11 mouse cellular contexts compared by ENCODE assay signal in genomic region chr7:16999233-16999632, GRCm38 (mm10). TPM values are rescaled to one million over a fixed set of nuclear protein-coding genes. Genes with fewer than 3 reads are reported as not detected.
DNase-seq lines count a peak whose midpoint lies in the region; ATAC-seq and TF ChIP-seq lines count a peak whose summit lies in the region.
"Had no signal": no experiment of that assay in that cellular context is flagged by ENCODE, and none has a peak within 500 bp of the region (broad histone marks: within the 10 kb centered on the region; RNA-seq: fewer than 3 reads in every experiment).

No protein-coding gene starts in this region.

- TF ChIP-seq POLR2A in heart, adult 2 months (IDR thresholded peaks at IDR 0.05; ENCODE audit: insufficient read depth, low read depth, low read length) = no peak

- H3K4me1 ChIP-seq in heart, adult 2 months (ENCODE audit: control insufficient read depth, insufficient read depth, low read length) = peaks cover 12% of the 10 kb centered on the region
- peaks cover 6% of the 10 kb centered on the region for H3K4me1 ChIP-seq in hindbrain, embryonic 16.5 days (ENCODE audit: control insufficient read depth, insufficient read depth, low read depth, low read length)
- peaks cover 31% of the 10 kb centered on the region for H3K4me1 ChIP-seq in hindbrain, embryonic 13.5 days (replicated peaks)
- peaks cover 23% of the 10 kb centered on the region for H3K4me1 ChIP-seq in liver, embryonic 16.5 days (ENCODE audit: control insufficient read depth, low read depth, low read length)

- H3K9me3 ChIP-seq in hindbrain, embryonic 16.5 days (ENCODE audit: control insufficient read depth, low read length) = no peaks in the 10 kb centered on the region
- H3K9me3 ChIP-seq in hindbrain, embryonic 13.5 days = no peaks in the 10 kb centered on the region
- H3K9me3 ChIP-seq in liver, embryonic 16.5 days (replicated peaks; ENCODE audit: control insufficient read depth, low read length) = no peaks in the 10 kb centered on the region
- H3K9me3 ChIP-seq: embryonic facial prominence, embryonic 15.5 days; limb, embryonic 10.5 days; midbrain, embryonic 15.5 days had no signal

- no peak overlapping the region for H3K9ac ChIP-seq in heart, adult 2 months (ENCODE audit: low read depth, low read length)
- no peak overlapping the region for H3K9ac ChIP-seq in hindbrain, embryonic 16.5 days (ENCODE audit: low read depth, low read length)
- H3K9ac ChIP-seq in hindbrain, embryonic 13.5 days = no peak overlapping the region
- no peak overlapping the region for H3K9ac ChIP-seq in liver, embryonic 16.5 days (ENCODE audit: low read depth, low read length)
- H3K9ac ChIP-seq: embryonic facial prominence, embryonic 15.5 days; midbrain, embryonic 15.5 days had no signal

- H3K36me3 ChIP-seq in heart, adult 2 months (ENCODE audit: control insufficient read depth, insufficient read depth, low read length) = no peaks in the 10 kb centered on the region
- peaks cover under 1% of the 10 kb centered on the region; the same call in 1 of the 2 replicates for H3K36me3 ChIP-seq in hindbrain, embryonic 16.5 days (ENCODE audit: control insufficient read depth, insufficient read depth, low read length)
- peaks cover 8% of the 10 kb centered on the region for H3K36me3 ChIP-seq in hindbrain, embryonic 13.5 days
- no peaks in the 10 kb centered on the region for H3K36me3 ChIP-seq in liver, embryonic 16.5 days (ENCODE audit: control insufficient read depth, insufficient read depth)
- H3K36me3 ChIP-seq: midbrain, embryonic 15.5 days had no signal

- peak; percentile 6; the same call in 1 of the 2 replicates for ATAC-seq in hindbrain, embryonic 16.5 days
- no peak for ATAC-seq in hindbrain, embryonic 13.5 days (ENCODE audit: low FRiP score)
- ATAC-seq in liver, embryonic 16.5 days (ENCODE audit: low read depth) = peak; percentile 63

- no peak for TF ChIP-seq CTCF in heart, adult 2 months (IDR thresholded peaks at IDR 0.05)

- intact Hi-C loops in heart, adult 2 months (cut with DNase I) = no loop called here
- intact Hi-C loops in heart, postnatal 10 days (cut with DNase I) = loop anchor here (2.0 kb wide), 1 partner anchor 48 kb away; no protein-coding TSS in a partner anchor

- H3K4me3 ChIP-seq in heart, adult 2 months = no peak overlapping the region
- no peak overlapping the region for H3K4me3 ChIP-seq in hindbrain, embryonic 16.5 days (ENCODE audit: low read length)
- H3K4me3 ChIP-seq in hindbrain, embryonic 13.5 days = no peak overlapping the region
- no peak overlapping the region; the same call in 1 of the 2 replicates for H3K4me3 ChIP-seq in liver, embryonic 16.5 days (ENCODE audit: low read depth, low read length)
- H3K4me3 ChIP-seq: embryonic facial prominence, embryonic 15.5 days; limb, embryonic 10.5 days; midbrain, embryonic 15.5 days had no signal

- H3K27me3 ChIP-seq in heart, adult 2 months (ENCODE audit: control insufficient read depth, insufficient read depth, low read length) = no peaks in the 10 kb centered on the region
- no peaks in the 10 kb centered on the region for H3K27me3 ChIP-seq in hindbrain, embryonic 16.5 days (replicated peaks; ENCODE audit: control insufficient read depth, insufficient read depth, low read length)
- H3K27me3 ChIP-seq in hindbrain, embryonic 13.5 days = peaks cover 8% of the 10 kb centered on the region; the same call in 1 of the 2 replicates
- H3K27me3 ChIP-seq in liver, embryonic 16.5 days (ENCODE audit: control insufficient read depth, insufficient read depth, low read depth, low read length) = peaks cover 5% of the 10 kb centered on the region
- H3K27me3 ChIP-seq: embryonic facial prominence, embryonic 15.5 days; midbrain, embryonic 15.5 days had no signal

- no peak for TF ChIP-seq EP300 in heart, adult 2 months (IDR thresholded peaks at IDR 0.05; ENCODE audit: insufficient read depth, low read depth, low read length)

- no peak for DNase-seq in heart, adult 2 months
- DNase-seq in heart, postnatal 10 days = no peak
- peak; percentile 20 for DNase-seq in c-Kit-negative CD71-positive TER-119-positive erythroid progenitor cells, embryonic 14.5 days (ENCODE audit: low read depth, low spot score)
- DNase-seq in urinary bladder, postnatal 4 days (ENCODE audit: low spot score in 2 of 2) = no peak
- DNase-seq in cerebellum, adult 11-12 months = no peak

- no peak overlapping the region for H3K4me2 ChIP-seq in hindbrain, embryonic 16.5 days (ENCODE audit: low read length)
- no peak overlapping the region for H3K4me2 ChIP-seq in hindbrain, embryonic 13.5 days
- H3K4me2 ChIP-seq in liver, embryonic 16.5 days (ENCODE audit: low read depth, low read length) = peak overlapping the region; percentile 36
- H3K4me2 ChIP-seq: embryonic facial prominence, embryonic 15.5 days; midbrain, embryonic 15.5 days had no signal

- peak overlapping the region; percentile 8; the same call in 1 of the 2 replicates for H3K27ac ChIP-seq in heart, adult 2 months
- H3K27ac ChIP-seq in hindbrain, embryonic 16.5 days (ENCODE audit: low read depth, low read length) = no peak overlapping the region
- H3K27ac ChIP-seq in hindbrain, embryonic 13.5 days = no peak overlapping the region
- peak overlapping the region; percentile 52; the same call in 1 of the 2 replicates for H3K27ac ChIP-seq in liver, embryonic 16.5 days (ENCODE audit: low read length)
- H3K27ac ChIP-seq: embryonic facial prominence, embryonic 15.5 days; limb, embryonic 10.5 days; midbrain, embryonic 15.5 days had no signal

- no peaks in the 10 kb centered on the region for H3K79me2 ChIP-seq in heart, adult 2 months (replicated peaks; ENCODE audit: control insufficient read depth, insufficient read depth, low read length)

- WGBS in heart, adult 2 months = 19% methylated on average over 4 of the region's 4 CpGs
- 77% methylated on average over 4 of the region's 4 CpGs for WGBS in hindbrain, embryonic 16.5 days
- 75% methylated on average over 4 of the region's 4 CpGs for WGBS in hindbrain, embryonic 13.5 days
- WGBS in liver, embryonic 16.5 days (ENCODE audit: insufficient replicate concordance) = 30% methylated on average over 4 of the region's 4 CpGs

RNA-seq across cellular contexts. Expression of gene Ccdc8, which starts 6.7 kb away (rescaled TPM):
- 1 to 10 TPM; 4.0 to 4.4 TPM for total RNA-seq in heart, adult 2 months (2021)
- polyA plus RNA-seq in heart, adult 2 months (2012; rRNA removed) = 2.7 and 4.2 TPM in 2 replicates
- 10 to 100 TPM; 15.6 to 18.0 TPM for total RNA-seq in heart, postnatal 10 days (2021)
- polyA plus RNA-seq in hindbrain, embryonic 16.5 days (2015; fragmentation: Nextera tagmentation; extraction: Ambion mirVana) = 7.9 and 9.9 TPM in 2 replicates
- polyA plus RNA-seq in hindbrain, embryonic 13.5 days (2015; fragmentation: Nextera tagmentation; extraction: Ambion mirVana) = 5.5 and 5.9 TPM in 2 replicates
- 5.3 and 5.9 TPM in 2 replicates for polyA plus RNA-seq in liver, embryonic 16.5 days (2015; fragmentation: Nextera tagmentation; extraction: Ambion mirVana)

RNA-seq across cellular contexts. Expression of gene Gm42372, which starts 16.3 kb away (rescaled TPM):
- total RNA-seq in heart, adult 2 months (2021) = not detected
- 0.03 TPM in 1 of 2 replicates, not detected in the other for polyA plus RNA-seq in heart, adult 2 months (2012; rRNA removed)
- under 1 TPM in 1 of 2 experiments, not detected in 1; 0.10 TPM for total RNA-seq in heart, postnatal 10 days (2021)
- polyA plus RNA-seq in hindbrain, embryonic 16.5 days (2015; fragmentation: Nextera tagmentation; extraction: Ambion mirVana) = 5.7 and 7.4 TPM in 2 replicates
- polyA plus RNA-seq in hindbrain, embryonic 13.5 days (2015; fragmentation: Nextera tagmentation; extraction: Ambion mirVana) = 3.7 and 4.4 TPM in 2 replicates
- polyA plus RNA-seq in liver, embryonic 16.5 days (2015; fragmentation: Nextera tagmentation; extraction: Ambion mirVana) = 0.04 TPM in 2 replicates

RNA-seq across cellular contexts. Expression of gene Ppp5c, which starts 28.5 kb away (rescaled TPM):
- total RNA-seq in heart, adult 2 months (2021) = 100 to 1,000 TPM in 1 of 2 experiments, 10 to 100 TPM in 1; 89.0 to 104 TPM
- 157 and 163 TPM in 2 replicates for polyA plus RNA-seq in heart, adult 2 months (2012; rRNA removed)
- total RNA-seq in heart, postnatal 10 days (2021) = 100 to 1,000 TPM; 104 to 105 TPM
- polyA plus RNA-seq in hindbrain, embryonic 16.5 days (2015; fragmentation: Nextera tagmentation; extraction: Ambion mirVana) = 132 and 138 TPM in 2 replicates
- polyA plus RNA-seq in hindbrain, embryonic 13.5 days (2015; fragmentation: Nextera tagmentation; extraction: Ambion mirVana) = 109 and 115 TPM in 2 replicates
- 38.0 and 38.6 TPM in 2 replicates for polyA plus RNA-seq in liver, embryonic 16.5 days (2015; fragmentation: Nextera tagmentation; extraction: Ambion mirVana)

RNA-seq across cellular contexts. Expression of gene Pnmal1, which starts 39.8 kb away (rescaled TPM):
- under 1 TPM in 1 of 2 experiments, not detected in 1; 0.11 TPM for total RNA-seq in heart, adult 2 months (2021)
- polyA plus RNA-seq in heart, adult 2 months (2012; rRNA removed) = 0.06 TPM in 2 replicates
- total RNA-seq in heart, postnatal 10 days (2021) = not detected
- polyA plus RNA-seq in hindbrain, embryonic 16.5 days (2015; fragmentation: Nextera tagmentation; extraction: Ambion mirVana) = 57.4 and 58.3 TPM in 2 replicates
- polyA plus RNA-seq in hindbrain, embryonic 13.5 days (2015; fragmentation: Nextera tagmentation; extraction: Ambion mirVana) = 42.0 and 44.5 TPM in 2 replicates
- 0.02 and 0.05 TPM in 2 replicates for polyA plus RNA-seq in liver, embryonic 16.5 days (2015; fragmentation: Nextera tagmentation; extraction: Ambion mirVana)

RNA-seq across cellular contexts. Expression of gene Pnmal2, which starts 54.8 kb away (rescaled TPM):
- 1 to 10 TPM; 3.8 to 4.1 TPM for total RNA-seq in heart, adult 2 months (2021)
- polyA plus RNA-seq in heart, adult 2 months (2012; rRNA removed) = 3.5 and 4.4 TPM in 2 replicates
- 1 to 10 TPM; 5.0 to 5.2 TPM for total RNA-seq in heart, postnatal 10 days (2021)
- 143 and 146 TPM in 2 replicates for polyA plus RNA-seq in hindbrain, embryonic 16.5 days (2015; fragmentation: Nextera tagmentation; extraction: Ambion mirVana)
- polyA plus RNA-seq in hindbrain, embryonic 13.5 days (2015; fragmentation: Nextera tagmentation; extraction: Ambion mirVana) = 110 and 117 TPM in 2 replicates
- polyA plus RNA-seq in liver, embryonic 16.5 days (2015; fragmentation: Nextera tagmentation; extraction: Ambion mirVana) = 0.20 and 0.42 TPM in 2 replicates

Comparison
In these comparisons a context has a peak if more than half of its experiments do, and no peak if none do; other contexts are left out.
1. H3K27ac ChIP-seq: peak in heart, adult 2 months (single experiment) and liver, embryonic 16.5 days (single experiment); none in hindbrain, embryonic 16.5 days (single experiment) and hindbrain, embryonic 13.5 days (single experiment).